Mouse (Mus musculus) cortical plate, adult 2 months (tissue): ENCODE data around the gene Zfp281.

ENCODE experiments used
- CTCF ChIP-seq: fragments of 200-500 bp; IDR thresholded peaks from 2 replicates; pipeline ENCODE4 v1.5.1; 2011; ENCODE audit warnings: mild to moderate bottlenecking, control low read depth, low read length; ENCODE audit not compliant: insufficient read depth; ENCODE audit errors: extremely low read depth
- POLR2A ChIP-seq: fragments of 200-500 bp; IDR thresholded peaks from 2 replicates; pipeline ENCODE4 v1.6.1; 2011; ENCODE audit warnings: mild to moderate bottlenecking, low read length, control low read depth; ENCODE audit not compliant: insufficient read depth; ENCODE audit errors: extremely low read depth

- TF ChIP-seq POLR2A (no peak), CTCF (no peak)
Observed at GRCm38 (mm10) chr1:136635644-136636043, 10.9 kb downstream of the Zfp281 start.
